Mouse (Mus musculus) layer of hippocampus, postnatal 25 days (tissue): ENCODE data around the gene Vps13c. TPM values are rescaled to one million over a fixed set of nuclear protein-coding genes. Genes with fewer than 3 reads are reported as not detected.

Experiments
- DNase-seq, 2 experiments: peaks; one replicate each; pipeline ENCODE4 v3.0.0; 2022; ENCODE audit warnings: mixed read lengths in 2 of 2, low spot score in 1 of 2; ENCODE audit errors: extremely low spot score in 1 of 2
- total RNA-seq, 2 experiments: library from RNA; stranded (reverse); gene quantifications; 2 replicates each; pipeline ENCODE4 v1.2.3; 2021

The Vps13c gene
- 100 to 1,000 TPM in 1 of 2 experiments, 10 to 100 TPM in 1; 85.7 to 110 TPM for total RNA-seq

DNA sequence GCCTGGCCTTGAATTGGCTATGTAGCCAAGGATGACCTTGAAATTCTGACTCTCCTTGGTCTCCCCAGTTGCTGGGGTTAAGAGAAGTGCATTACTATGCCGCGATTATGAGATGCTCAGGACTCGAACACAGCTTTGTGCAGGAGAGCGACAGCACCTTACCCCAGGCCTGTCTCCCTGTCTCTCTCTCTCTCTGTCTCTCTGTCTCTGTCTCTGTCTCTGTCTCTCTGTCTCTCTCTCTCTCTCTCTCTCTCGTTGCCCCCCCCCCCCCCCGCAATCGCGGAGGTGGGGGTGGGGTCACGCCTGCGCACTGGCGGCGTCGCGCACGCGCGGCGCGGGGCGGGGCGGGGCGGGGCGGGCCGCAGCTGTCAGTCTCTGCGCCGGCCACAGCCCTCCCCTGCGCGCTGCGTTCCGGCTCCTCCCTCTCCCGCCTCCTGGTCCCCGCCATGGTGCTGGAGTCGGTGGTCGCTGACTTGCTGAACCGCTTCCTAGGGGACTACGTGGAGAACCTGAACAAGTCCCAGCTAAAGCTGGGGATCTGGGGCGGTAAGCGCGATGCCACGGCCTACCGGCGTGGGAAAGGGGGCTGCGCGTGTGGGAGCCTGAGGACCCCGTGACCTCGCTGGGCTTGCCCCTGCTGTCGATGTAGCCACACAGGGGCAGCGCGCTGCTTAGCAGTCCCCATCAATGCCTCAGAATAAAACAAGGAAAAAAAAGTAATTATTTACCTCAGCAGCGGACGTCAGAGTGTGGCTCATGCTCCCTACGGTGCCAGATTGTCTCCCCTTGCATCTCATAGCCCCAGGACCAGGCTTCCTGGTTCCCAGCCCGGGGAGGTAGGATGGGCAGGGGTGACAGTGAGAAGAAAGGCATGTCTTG lies at the start of gene Vps13c:
Gene Vps13c, plus strand, starts transcription at position 416 of the 879 bp plus-strand sequence.
- peak; percentile 67 to 71 for DNase-seq

DNA sequence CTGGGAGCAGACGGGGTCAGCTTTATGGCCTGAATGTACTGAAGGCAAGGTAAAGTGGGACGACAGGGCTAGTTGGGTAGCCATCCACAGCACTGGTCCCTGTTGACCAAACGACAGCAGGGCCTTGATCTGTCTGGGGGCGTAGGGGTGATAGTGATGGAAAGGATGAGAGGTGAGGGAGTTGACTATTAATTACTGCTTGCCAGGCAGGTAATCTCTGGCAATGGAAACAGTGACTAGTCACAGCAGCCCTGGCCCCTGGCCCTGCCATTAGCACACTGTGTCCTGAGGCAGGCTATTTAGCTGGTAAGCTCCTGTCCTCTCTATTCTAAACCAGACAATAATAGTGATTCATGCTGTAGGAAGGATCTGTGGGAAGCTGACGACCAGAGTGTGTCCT lies 47.8 kb upstream of the Vps13c start:
- DNase-seq = no peak

DNA sequence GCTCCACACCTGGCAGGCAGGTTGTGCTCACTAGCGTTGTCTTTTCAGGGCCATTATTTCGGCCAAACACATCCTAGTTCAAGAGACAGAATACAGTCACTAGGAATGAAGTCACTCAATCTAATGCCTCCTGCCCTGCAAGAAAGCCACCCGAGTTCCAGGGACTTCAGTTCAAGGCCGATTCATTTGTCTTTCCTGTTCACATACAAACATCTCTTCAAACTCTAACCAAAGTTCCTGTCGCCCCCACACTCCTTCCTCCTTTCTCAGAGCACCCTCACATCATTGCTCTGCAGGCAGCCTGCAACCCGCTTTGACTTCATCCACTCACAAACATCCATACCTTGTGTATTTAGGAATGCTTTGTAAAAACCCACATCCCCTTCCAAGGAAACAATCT lies 46.7 kb upstream of the Vps13c start:
- DNase-seq = no peak

DNA sequence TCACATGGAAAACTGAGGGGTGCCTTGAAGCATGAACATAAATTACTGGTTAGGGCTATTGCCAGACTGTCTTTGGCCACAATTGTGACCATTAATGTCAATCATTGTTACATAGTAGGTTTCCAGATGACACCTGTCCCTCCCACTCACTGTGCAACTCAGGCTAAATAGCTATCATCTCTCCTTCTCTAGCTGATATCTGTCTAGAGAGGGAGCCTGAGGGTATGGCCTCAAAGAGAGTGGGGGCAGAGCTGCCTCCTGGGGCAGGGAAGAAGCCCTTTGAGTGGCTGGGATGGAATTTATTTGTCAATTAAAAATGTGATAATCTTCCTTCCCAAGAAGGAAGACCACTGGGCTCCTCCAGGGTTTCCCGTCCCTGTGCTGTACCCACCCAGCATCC lies 46.0 kb upstream of the Vps13c start:
- DNase-seq = no peak

DNA sequence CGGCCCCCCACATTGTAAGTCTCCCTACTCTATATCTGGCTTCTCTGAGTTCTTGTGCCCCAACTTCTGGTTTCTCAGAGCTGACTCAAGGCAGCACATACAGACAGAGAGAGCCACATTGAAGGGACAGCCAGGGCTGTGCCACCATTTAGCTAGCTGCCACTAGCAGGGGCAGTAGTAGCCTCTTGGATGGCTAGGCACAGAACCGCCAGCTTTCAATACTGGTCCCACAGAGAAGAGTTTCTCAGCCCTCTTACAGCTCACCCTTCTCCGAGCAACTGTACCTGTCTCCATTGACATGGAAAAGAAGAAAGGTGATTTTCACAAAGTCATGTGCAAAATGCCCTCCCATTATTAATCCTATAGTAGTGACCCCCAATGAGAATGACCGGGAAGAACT lies 45.5 kb upstream of the Vps13c start:
- no peak for DNase-seq

DNA sequence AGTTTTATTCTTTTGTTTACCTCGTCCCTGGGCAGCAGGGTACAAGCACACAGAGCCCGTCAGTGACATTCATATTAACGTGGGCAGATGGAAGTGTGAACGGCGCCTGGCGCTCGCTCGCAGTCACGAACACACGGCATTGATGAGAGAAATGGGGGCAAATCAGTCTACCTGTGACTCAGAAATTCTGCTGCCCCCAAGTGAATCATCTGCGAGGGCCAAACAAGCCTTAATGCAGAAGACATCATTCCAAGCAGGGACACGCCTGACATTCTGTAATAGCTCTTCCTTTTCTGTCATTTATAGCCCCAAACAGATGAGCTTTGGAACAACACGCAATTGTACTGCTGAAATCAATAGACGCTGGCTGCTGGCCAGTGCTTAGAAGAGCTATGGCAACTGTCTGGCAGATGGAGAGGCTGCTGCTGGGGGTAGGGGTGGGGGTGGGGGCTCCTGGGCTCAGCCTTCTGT lies 45.0 kb upstream of the Vps13c start:
- peak; percentile 44 to 70 for DNase-seq

DNA sequence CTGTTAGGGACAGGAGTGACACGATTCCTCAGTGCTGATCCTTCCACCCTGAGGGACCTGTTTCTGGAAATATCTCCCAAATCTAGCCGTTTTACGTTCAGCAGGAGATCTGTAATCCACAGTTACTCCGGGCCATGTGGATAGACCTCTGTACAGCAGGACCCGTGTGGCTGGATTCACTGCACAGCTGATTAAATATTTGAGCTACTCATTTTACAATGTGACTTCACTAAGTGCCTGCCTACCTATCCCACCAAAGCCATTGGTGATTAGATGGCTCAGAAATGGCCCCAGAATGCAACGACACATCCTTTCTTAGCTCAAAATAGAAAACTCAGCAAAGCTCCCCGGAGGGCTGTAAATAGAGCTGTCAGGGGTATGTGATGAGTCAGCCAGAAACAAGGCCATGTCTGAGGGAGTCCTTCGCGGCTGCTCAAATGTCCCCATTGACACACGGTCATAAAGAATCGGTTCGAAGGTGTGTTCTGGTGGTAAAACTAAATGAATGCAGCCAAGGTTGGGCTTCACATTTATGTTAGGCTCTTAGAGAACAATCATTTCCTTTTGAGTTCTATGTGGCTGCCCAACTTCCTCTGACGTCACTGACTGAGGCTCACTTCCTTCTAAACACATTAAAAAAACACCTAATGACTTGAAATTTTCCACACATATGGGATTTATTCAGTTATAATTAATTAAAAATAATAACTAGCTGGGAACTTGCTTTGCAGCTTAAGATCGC lies 40.9 kb upstream of the Vps13c start:
- DNase-seq = no peak

DNA sequence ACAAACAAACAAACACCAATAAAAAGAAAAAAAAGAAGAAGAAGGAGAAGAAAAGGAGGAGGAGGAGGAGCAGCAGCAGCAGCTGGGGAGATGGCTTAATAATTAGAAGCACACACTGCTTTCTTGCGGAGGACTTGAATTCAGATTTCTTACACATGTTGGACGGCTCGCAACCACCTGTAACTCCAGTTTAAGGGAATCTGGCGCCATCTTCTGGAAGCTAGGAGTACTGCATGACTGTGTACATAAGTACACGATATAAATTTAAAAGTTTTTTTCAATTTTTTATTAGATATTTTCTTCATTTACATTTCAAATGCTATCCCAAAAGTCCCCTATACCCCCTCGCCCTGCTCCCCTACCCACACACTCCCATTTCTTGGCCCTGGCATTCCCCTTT lies 38.0 kb upstream of the Vps13c start:
- peak in 1 of 2 experiments; percentile 71 for DNase-seq

DNA sequence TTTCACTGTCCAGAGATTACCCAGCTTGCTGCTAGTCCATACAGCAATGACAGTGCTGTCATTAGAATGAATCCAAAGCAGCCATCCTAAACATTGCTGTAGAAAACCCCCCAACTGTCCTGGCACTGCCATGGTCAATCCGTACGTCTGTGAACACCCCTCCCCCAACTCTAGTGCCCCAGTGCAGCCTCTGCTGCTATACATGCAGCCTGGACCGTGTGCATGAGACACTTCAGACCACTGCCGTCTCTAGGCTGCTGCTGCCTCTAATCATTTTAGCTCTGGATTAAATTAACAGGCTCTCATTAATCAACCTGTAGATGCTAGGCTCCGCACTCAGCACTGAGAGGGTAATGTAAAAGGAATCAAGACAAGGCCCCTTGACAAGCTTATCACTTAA lies 33.2 kb upstream of the Vps13c start:
- no peak for DNase-seq

DNA sequence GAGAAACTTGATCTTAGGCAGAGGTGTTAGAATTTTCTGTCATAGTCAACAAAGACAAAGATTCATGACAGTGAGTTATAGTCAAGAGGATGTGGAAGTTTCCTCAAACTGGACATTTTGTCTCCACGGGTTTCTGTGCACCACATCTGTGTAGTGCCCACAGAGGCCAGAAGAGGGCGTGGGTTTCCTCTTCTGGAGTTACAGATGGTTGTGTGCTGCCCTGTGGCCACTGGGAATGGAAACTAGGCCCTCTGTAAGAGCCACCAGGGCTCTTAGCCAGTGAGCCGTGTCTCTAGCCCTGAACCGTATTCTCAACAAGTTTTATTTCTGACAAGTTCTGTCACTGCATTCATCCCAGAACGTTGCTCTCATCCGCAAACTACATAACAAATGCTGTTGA lies 29.7 kb upstream of the Vps13c start:
- no peak for DNase-seq

DNA sequence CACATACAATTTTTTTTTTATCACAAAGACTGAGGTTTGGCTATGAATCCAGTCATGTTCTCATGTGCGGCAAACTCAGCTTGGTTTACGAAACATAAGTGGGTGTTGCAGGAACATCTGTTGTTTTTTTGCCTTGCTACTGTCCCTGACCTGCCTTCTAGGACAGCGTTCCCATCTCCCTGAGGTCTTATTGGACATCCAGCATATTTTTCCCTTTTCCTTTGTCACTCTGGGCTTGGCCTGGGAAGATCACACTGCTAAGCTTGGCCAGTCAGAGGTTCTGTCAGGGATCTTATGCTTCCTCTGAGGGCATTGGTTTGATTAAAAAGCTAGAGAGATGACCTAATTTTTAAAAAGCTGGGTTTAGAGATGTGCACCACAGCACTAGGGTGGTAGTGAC lies 29.1 kb upstream of the Vps13c start:
- no peak for DNase-seq

DNA sequence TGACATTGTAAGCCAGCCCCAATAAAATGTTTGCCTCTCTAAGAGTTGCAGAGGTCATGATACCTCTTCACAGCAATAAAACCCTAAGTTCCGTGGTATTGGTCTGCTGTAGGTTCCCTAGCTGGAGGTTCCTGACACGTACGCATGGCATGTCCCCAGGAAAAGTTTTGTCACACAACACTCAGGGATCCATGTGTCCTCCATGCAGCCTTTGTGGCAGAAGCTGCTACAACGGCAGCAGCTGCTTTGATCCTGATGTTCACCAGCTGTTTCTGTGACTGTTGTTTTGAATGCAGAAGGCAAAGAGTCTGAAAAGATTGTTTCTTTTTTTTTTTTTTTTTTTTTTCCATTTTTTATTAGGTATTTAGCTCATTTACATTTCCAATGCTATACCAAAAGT lies 27.0 kb upstream of the Vps13c start:
- no peak for DNase-seq

DNA sequence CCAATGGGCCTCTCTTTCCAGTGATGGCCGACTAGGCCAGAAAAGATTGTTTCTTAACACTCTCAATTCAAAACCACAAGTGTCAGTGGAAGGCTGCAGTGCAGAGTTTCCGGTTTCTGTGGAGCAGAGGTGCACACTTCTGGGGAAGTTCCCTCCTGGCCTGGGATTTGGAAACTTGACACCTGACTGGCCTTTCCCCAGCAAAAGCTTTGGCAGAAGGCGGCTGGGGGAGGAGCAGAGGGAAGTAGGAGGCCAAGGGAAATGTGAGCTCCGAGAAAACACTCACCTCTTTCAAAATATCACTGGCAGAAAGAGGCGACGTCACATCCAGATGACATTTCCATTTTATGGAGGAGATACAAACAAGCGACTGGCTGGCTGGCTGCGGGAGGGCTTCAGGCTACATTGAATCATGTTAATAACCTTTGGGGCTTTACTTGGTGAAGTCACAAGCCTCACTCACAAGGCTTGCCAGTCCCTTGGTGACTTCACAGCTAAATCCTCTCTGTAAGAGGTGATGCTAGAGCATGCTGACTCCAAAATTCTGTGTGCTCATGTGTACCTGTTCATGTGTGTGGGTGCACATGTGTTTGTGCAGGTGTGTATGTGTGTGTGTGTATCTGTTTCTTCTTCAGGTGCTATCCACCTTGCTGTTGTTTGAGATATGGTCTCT lies 26.4 kb upstream of the Vps13c start:
- DNase-seq = no peak

DNA sequence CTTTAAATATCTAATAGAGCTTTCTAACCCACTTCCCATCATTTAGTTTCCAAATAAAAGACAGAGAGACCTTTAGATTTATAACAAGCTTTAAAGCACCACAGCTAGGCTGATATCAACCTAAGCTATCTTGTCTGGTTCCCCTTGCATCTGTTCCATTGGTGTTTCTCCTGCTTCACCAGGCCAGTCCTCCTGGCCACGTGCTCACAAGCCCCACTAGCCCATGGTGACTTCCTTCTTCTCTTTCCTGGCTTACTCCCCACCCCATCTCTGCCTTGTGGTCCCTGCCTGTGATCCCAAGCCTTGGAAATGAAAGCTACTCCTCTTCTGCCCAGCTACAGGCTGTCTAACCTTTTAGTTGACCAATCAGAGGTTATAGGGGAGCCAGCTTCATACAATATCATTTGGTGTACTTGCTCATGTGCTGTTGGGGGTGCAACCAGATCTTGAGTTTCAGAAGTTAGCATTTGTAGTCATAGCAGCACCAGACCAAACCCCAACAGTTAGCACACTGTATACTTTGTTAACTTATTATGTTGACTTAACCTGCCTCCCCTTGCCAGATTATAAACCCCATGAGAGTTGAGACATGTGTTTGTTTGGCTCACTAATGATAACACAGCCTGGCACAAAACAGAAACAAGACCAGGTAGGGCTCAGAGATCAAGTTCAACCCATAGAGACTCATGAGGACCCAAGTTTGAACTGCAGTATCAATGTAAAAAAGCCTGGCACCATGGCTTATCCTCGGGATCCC lies 23.8 kb upstream of the Vps13c start:
- DNase-seq = no peak

DNA sequence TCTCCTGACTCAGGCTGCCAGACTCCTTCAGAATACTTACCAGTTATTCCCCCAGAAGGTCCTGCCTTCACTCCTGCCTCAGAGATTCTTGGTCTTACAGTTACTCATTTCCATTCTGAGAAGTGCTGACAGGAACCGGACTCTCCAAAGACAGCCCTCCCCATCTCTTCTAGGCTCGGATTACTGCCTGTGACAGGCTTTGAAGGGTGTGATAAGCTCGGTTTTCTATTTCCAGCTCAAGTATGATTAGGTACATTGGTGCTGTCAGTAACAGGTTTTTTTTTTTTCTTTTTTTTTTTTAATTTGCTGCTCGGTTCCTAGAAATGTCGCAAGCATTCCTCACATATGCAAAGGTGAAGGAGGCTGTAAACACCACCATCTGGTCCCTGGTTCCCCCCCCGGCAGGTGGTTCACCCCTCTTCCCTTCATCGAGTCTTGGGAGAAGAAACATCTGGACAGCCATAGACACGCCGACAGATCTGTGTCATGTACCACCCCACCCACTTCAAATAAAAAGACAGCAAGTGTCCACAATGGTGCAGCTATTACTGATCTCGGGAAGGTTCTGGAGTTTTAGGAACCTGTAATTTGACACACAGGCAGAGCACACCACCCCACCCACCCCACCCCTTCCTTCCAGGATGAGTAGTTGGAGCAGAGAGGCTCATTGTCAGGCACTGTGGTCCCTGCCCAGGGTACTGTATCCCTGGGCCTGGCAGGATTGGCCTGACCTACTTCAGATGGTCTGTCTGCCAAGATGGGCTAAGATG lies 22.1 kb upstream of the Vps13c start:
- no peak for DNase-seq

DNA sequence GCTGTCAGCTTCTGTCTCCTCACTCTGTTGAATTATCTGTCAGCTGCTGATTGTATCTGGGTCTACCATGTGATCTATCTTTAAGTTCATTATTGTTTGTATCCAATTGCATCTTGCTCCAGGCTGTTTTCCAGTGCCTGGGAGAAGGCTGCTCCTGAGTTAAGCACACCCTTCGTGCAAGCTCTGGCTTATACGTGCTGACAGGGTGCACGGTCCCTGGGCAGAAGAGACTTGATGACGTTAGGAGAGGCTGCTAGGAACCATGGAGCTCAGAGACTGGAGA lies 21.6 kb upstream of the Vps13c start:
- DNase-seq = no peak

DNA sequence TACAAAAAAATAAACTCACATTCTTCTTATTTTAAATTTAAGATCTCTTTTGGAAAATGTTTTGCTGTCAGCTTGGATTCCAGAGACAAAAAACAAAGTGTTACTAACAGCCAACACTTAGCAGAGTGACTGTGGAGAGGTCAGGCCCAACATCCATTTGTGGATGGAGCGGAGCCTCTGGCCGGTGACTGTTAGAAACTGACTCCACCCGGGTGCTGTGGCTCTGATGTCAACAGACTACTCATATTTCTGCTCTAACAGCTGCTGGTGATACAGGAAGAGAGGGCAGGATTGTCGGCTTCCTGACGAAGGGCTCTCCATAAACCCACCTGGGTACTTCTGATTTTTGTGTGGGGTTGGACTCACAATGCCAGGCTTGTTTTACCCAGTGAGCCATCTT lies 17.1 kb upstream of the Vps13c start:
- DNase-seq = no peak

DNA sequence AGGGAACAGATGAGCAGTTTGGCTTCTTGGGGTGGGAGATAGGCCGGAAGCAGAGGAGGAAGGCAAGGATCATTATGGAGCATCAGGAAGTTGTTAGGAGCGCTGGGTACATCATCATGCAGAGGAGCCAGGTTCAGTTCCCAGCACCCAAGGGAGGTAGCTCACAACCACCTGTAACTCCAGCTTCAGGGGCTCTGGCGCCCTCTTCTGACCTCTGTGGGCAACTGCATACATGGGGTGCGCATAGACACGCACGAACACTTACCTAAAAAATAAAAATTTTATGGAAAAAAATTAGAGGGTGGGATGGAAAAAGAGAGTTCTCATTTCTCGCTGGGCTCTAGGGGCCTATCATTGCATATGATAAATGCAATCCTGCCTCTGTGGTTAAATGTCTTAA lies 14.7 kb upstream of the Vps13c start:
- DNase-seq = no peak

DNA sequence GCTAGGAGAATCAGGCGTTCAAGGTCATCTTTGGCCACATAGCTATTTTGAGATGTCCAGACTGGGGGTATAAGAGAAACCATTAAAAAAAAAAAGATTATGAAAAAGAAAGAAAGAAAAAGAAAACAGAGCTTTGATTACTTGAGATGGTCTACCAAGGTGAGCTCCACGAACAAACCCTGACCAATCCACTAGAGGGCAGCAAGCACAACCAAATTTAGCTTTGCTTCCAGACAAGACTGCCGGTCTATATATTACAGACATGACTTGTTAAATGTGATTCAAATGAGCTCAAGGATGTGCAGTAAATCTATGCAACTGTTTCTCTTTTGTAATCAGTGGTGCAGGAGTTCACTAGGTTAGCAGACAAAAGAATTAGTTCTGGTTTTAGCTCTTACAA lies 12.0 kb upstream of the Vps13c start:
- peak in 1 of 2 experiments; percentile 71 for DNase-seq
